Mouse (Mus musculus): Measurements from ENCODE around the gene Lrrc17.

DNA sequence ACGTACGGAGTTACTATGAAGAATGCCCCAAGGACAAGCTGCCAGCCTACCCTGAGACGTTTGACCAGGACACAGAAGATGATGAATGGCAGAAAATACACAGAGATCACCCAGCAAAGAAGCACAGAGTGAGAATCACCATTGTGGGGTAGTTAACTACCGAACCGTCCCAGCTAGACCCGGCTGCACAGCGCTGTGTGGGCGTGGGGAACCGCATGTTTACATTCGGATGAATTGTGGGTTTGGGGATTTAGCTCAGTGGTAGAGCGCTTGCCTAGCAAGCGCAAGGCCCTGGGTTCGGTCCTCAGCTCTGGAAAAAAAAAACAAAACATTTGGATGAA is 31.8 kb downstream of the Lrrc17 start:
- TF ChIP-seq GATA1 (IDR thresholded peaks at IDR 0.05; ENCODE audit: borderline replicate concordance, low read length) (no peak), FLI1 (IDR thresholded peaks at IDR 0.05; ENCODE audit: low read length) (no peak)
